Mouse (Mus musculus): ENCODE results near the gene Hist2h2aa2.
"Not testable (repeated sequence)": the region's sequence is repeated elsewhere in the genome, so short reads cannot be mapped to it uniquely, and the experiment has no call there.

DNA sequence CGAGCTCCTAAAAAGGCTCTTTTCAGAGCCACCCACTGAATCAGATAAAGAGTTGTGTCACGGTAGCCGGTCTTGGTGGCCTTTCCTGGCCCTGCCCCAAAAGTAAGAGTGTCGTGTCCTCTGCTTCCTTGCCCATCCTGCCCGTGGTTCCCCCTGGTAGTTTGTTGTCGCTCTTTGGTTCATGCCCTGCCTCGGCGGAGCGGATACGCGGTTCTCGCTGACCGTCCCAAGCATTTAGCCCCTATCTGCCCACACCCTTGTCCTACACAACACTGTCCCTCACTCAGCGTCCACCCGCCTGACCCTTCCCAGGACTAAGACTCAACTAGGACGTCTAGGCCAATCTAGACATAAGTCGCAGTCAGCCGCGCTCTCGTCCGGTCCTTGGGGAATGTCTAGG, 5.9 kb upstream of the Hist2h2aa2 start:
- TF ChIP-seq ZC3H11A (IDR thresholded peaks at IDR 0.05; ENCODE audit: borderline replicate concordance, low read depth, low read length); ZNF384 (IDR thresholded peaks at IDR 0.05; ENCODE audit: low read depth, low read length); MAFK (IDR thresholded peaks at IDR 0.05; ENCODE audit: insufficient read depth, low read depth, low read length); HCFC1 (IDR thresholded peaks at IDR 0.05; ENCODE audit: borderline replicate concordance, insufficient read depth, low read length): not testable (repeated sequence)

All from ES-E14 (cell line).